Mouse (Mus musculus): Measurements from ENCODE around the gene Tcirg1. TPM values are rescaled to one million over a fixed set of nuclear protein-coding genes. Genes with fewer than 3 reads are reported as not detected.

Tcirg1 gene
- polyA plus RNA-seq, 1 experiment from 2014 or later, result 8.6 TPM

DNA sequence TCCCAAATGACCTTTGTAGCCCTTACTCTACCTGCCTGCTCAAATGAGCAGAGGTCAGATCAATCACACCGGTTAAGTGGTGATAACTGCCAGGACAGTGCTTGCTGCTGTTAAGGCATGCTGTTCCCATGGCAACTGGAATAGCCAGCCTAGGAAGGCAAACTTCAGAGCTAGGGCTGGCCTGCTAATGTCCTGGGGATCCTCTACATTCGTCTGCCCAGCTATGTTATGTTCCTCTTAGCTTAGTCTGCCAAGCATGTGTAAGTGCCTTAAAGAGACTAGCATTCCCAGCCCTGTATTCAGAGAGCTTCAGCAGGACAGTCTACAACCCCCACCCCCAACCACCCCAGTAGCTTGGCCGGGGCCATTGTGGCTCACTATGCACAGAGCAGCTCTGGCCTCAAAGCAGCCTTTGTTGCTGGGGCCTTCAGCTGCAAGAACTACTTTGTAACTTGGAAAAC is 11.7 kb downstream of the Tcirg1 start:
- 5% methylated on average over 3 of the region's 3 CpGs for WGBS
- Histone ChIP-seq H3K4me3 (ENCODE audit: low read depth, low read length) (no peak overlapping the region), H3K9ac (replicated peaks; ENCODE audit: low read depth, low read length) (no peak overlapping the region), H3K9me3 (ENCODE audit: control insufficient read depth, low read length) (no peaks in the 10 kb centered on the region), H3K27me3 (ENCODE audit: control insufficient read depth, insufficient read depth, low read length) (no peaks in the 10 kb centered on the region), H3K4me1 (ENCODE audit: control insufficient read depth, insufficient read depth, low read length) (peaks cover 5% of the 10 kb centered on the region; the same call in 1 of the 2 replicates), H3K27ac (ENCODE audit: low read depth, low read length) (peak overlapping the region; percentile 71), H3K36me3 (ENCODE audit: control insufficient read depth, insufficient read depth, low read length) (peaks cover 37% of the 10 kb centered on the region), H3K4me2 (ENCODE audit: low read depth, low read length) (no peak overlapping the region)
- ATAC-seq (ENCODE audit: low read depth), result peak; percentile 81

DNA sequence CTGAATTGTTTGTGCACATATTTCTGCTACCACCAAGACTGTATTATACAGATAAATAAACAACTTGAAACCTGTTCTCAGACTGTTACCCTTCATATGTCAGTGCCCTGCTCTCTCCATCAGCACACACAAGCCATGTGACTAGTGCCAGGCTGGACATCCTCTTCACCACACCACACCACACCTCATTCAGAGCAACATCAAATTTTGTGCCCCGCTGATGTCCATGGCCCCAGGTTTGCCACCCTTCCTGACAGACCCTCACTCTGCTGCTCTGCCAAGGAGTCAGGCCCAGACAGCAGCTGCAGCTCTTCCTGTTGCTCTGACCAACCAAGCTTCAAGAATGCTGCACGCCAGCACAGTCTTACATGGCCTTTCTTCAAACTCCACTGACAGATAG is 12.6 kb downstream of the Tcirg1 start:
- Histone ChIP-seq H3K9me3 (ENCODE audit: control insufficient read depth, low read length) (no peaks in the 10 kb centered on the region), H3K27ac (ENCODE audit: low read depth, low read length) (no peak overlapping the region), H3K4me2 (ENCODE audit: low read depth, low read length) (no peak overlapping the region), H3K36me3 (ENCODE audit: control insufficient read depth, insufficient read depth, low read length) (peaks cover 40% of the 10 kb centered on the region), H3K9ac (replicated peaks; ENCODE audit: low read depth, low read length) (no peak overlapping the region), H3K4me1 (ENCODE audit: control insufficient read depth, insufficient read depth, low read length) (peaks cover 5% of the 10 kb centered on the region; the same call in 1 of the 2 replicates), H3K27me3 (ENCODE audit: control insufficient read depth, insufficient read depth, low read length) (no peaks in the 10 kb centered on the region), H3K4me3 (ENCODE audit: low read depth, low read length) (no peak overlapping the region)
- 89% methylated on average over 2 of the region's 2 CpGs for WGBS
- ATAC-seq (ENCODE audit: low read depth), result no peak

DNA sequence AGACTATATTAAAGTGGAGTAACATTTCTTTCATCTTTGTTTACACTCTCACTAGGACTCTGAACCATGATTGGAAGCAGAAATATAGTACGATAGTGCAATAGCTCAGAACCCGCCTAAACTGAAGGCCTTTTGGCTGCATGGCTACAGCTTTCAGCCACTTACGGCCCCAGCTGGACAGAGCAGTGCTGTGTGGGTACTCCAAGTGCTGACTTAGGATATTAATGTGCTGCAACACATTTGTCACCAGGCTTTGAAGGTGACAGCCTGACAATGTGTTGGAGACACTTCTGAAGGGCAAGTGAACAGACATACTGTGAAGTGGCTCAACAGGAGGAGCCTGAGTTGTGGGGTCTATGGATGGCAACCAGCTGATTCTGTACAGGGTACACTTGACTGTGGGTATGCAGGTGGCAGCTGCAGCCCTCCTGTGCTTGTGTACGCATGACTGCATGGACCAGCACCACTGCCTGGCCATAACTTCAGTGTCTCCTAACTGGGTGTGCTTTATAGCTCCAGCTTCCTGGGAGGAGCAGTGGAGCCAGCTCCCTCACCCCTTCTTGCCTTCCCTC is 13.3 kb downstream of the Tcirg1 start:
- no peak overlapping the region for H3K27ac ChIP-seq (ENCODE audit: low read depth, low read length)
- 92% methylated on average over 4 of the region's 4 CpGs for WGBS
- no peak overlapping the region for H3K9ac ChIP-seq (replicated peaks; ENCODE audit: low read depth, low read length)
- no peaks in the 10 kb centered on the region for H3K27me3 ChIP-seq (ENCODE audit: control insufficient read depth, insufficient read depth, low read length)
- no peak for ATAC-seq (ENCODE audit: low read depth)
- H3K4me3 ChIP-seq (ENCODE audit: low read depth, low read length), result no peak overlapping the region
- peaks cover 45% of the 10 kb centered on the region for H3K36me3 ChIP-seq (ENCODE audit: control insufficient read depth, insufficient read depth, low read length)
- no peaks in the 10 kb centered on the region for H3K9me3 ChIP-seq (ENCODE audit: control insufficient read depth, low read length)
- H3K4me1 ChIP-seq (ENCODE audit: control insufficient read depth, insufficient read depth, low read length), result peaks cover 5% of the 10 kb centered on the region; the same call in 1 of the 2 replicates
- no peak overlapping the region for H3K4me2 ChIP-seq (ENCODE audit: low read depth, low read length)

GRCm38 (mm10) chr19:3890181-3890580 is 16.8 kb downstream of the Tcirg1 start:
- no peaks in the 10 kb centered on the region for H3K9me3 ChIP-seq (ENCODE audit: control insufficient read depth, low read length)
- no peaks in the 10 kb centered on the region for H3K4me1 ChIP-seq (ENCODE audit: control insufficient read depth, insufficient read depth, low read length)
- 90% methylated on average over 8 of the region's 8 CpGs for WGBS
- H3K9ac ChIP-seq (replicated peaks; ENCODE audit: low read depth, low read length), result no peak overlapping the region
- no peak for ATAC-seq (ENCODE audit: low read depth)
- H3K27me3 ChIP-seq (ENCODE audit: control insufficient read depth, insufficient read depth, low read length), result no peaks in the 10 kb centered on the region
- H3K4me2 ChIP-seq (ENCODE audit: low read depth, low read length), result no peak overlapping the region
- H3K27ac ChIP-seq (ENCODE audit: low read depth, low read length), result no peak overlapping the region
- peaks cover 40% of the 10 kb centered on the region for H3K36me3 ChIP-seq (ENCODE audit: control insufficient read depth, insufficient read depth, low read length)
- no peak overlapping the region for H3K4me3 ChIP-seq (ENCODE audit: low read depth, low read length)

GRCm38 (mm10) chr19:3889096-3889495 is 17.8 kb downstream of the Tcirg1 start:
- no peak overlapping the region for H3K4me2 ChIP-seq (ENCODE audit: low read depth, low read length)
- H3K36me3 ChIP-seq (ENCODE audit: control insufficient read depth, insufficient read depth, low read length), result peaks cover 35% of the 10 kb centered on the region
- no peaks in the 10 kb centered on the region for H3K9me3 ChIP-seq (ENCODE audit: control insufficient read depth, low read length)
- WGBS, result 93% methylated on average over 5 of the region's 5 CpGs
- no peak overlapping the region for H3K9ac ChIP-seq (replicated peaks; ENCODE audit: low read depth, low read length)
- no peak overlapping the region for H3K4me3 ChIP-seq (ENCODE audit: low read depth, low read length)
- ATAC-seq (ENCODE audit: low read depth), result no peak
- no peaks in the 10 kb centered on the region for H3K27me3 ChIP-seq (ENCODE audit: control insufficient read depth, insufficient read depth, low read length)
- no peaks in the 10 kb centered on the region for H3K4me1 ChIP-seq (ENCODE audit: control insufficient read depth, insufficient read depth, low read length)
- no peak overlapping the region for H3K27ac ChIP-seq (ENCODE audit: low read depth, low read length)

DNA sequence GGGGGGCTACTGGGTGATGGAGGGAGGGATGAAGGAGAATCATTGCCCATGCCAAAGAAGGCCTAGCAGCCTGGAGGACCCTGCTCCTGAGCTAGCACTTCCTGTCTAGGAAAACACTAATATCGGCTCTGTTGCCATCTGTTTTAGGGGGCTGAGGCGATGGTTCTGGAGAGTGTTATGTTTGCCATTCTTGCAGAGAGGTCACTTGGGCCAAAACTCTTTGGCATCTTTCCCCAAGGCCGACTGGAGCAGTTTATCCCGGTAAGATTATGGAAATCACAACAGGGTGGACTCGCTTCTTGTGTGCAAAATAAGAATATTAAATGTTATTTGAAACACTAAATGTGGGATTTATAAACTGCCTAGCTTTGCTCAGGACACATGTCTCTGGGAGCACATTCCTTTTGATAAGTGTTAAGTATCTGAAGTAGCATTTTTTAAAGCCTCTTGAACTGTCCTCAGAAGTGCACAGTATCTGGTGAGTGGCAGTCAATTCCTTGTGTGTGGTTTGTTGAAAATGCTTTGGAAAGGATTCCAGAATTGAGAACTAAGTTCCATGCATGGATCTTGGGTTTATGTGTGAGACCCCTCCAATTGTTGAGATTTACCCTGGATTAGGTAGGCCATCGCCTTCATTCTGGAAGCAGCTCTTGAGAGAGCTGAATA is 22.5 kb downstream of the Tcirg1 start:
- no peak overlapping the region for H3K9ac ChIP-seq (replicated peaks; ENCODE audit: low read depth, low read length)
- H3K27me3 ChIP-seq (ENCODE audit: control insufficient read depth, insufficient read depth, low read length), result no peaks in the 10 kb centered on the region
- 82% methylated on average over 6 of the region's 6 CpGs for WGBS
- H3K27ac ChIP-seq (ENCODE audit: low read depth, low read length), result no peak overlapping the region
- no peak overlapping the region for H3K4me2 ChIP-seq (ENCODE audit: low read depth, low read length)
- no peak for ATAC-seq (ENCODE audit: low read depth)
- no peaks in the 10 kb centered on the region for H3K9me3 ChIP-seq (ENCODE audit: control insufficient read depth, low read length)
- H3K36me3 ChIP-seq (ENCODE audit: control insufficient read depth, insufficient read depth, low read length), result peaks cover 5% of the 10 kb centered on the region; the same call in 1 of the 2 replicates
- no peaks in the 10 kb centered on the region for H3K4me1 ChIP-seq (ENCODE audit: control insufficient read depth, insufficient read depth, low read length)
- no peak overlapping the region for H3K4me3 ChIP-seq (ENCODE audit: low read depth, low read length)

GRCm38 (mm10) chr19:3882214-3882613 is 24.7 kb downstream of the Tcirg1 start:
- 77% methylated on average over 4 of the region's 4 CpGs for WGBS
- H3K36me3 ChIP-seq (ENCODE audit: control insufficient read depth, insufficient read depth, low read length), result no peaks in the 10 kb centered on the region; the same call in 1 of the 2 replicates

DNA sequence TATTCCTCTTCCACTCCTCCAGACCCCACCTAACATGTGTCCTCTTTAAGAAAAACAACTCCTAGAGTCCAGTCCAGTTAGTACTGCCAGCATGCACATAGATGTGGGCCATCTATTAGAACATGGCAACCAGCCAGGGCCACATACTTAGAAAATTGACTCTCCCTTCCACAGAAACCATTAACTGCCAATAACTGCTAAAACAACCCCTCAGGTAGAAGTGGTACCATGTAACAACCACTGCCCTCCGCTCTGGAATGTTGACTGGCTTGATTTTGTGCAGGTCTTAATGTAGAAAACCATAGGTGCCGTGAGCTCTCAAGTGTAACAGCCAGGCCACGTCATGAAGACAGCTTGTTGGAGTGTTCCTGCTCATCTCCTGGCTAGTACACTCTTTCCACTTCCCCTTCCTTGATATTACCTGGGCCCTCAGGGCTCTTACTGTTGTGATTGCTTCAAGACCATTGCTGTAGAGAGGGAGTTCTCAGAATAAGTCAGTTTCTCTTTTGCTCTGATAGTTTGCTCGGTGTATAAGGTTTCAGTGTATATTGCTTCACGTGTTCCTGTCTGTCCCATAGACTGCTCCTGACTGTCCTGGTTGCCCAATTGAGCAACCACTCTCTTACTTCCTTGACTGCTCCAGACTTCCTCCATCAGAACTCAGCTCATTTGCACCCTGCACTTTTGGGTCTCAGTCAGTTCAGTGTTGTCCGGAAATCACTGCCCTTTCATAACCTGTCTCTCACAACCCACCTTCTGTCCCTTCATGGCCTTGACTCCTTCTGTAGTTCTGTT is 26.7 kb downstream of the Tcirg1 start:
- Histone ChIP-seq H3K27ac (ENCODE audit: low read depth, low read length) (no peak overlapping the region), H3K9ac (replicated peaks; ENCODE audit: low read depth, low read length) (no peak overlapping the region), H3K9me3 (ENCODE audit: control insufficient read depth, low read length) (no peaks in the 10 kb centered on the region), H3K36me3 (ENCODE audit: control insufficient read depth, insufficient read depth, low read length) (no peaks in the 10 kb centered on the region), H3K4me2 (ENCODE audit: low read depth, low read length) (no peak overlapping the region), H3K27me3 (ENCODE audit: control insufficient read depth, insufficient read depth, low read length) (no peaks in the 10 kb centered on the region), H3K4me3 (ENCODE audit: low read depth, low read length) (no peak overlapping the region), H3K4me1 (ENCODE audit: control insufficient read depth, insufficient read depth, low read length) (no peaks in the 10 kb centered on the region)
- 90% methylated on average over 6 of the region's 6 CpGs for WGBS
- ATAC-seq (ENCODE audit: low read depth), result no peak

More at GRCm38 (mm10) chr19:3882214-3882613, 24.7 kb downstream of the Tcirg1 start:
- Histone ChIP-seq H3K4me2 (ENCODE audit: low read depth, low read length) (no peak overlapping the region), H3K4me3 (ENCODE audit: low read depth, low read length) (no peak overlapping the region), H3K4me1 (ENCODE audit: control insufficient read depth, insufficient read depth, low read length) (no peaks in the 10 kb centered on the region), H3K9ac (replicated peaks; ENCODE audit: low read depth, low read length) (no peak overlapping the region), H3K27ac (ENCODE audit: low read depth, low read length) (no peak overlapping the region), H3K9me3 (ENCODE audit: control insufficient read depth, low read length) (no peaks in the 10 kb centered on the region), H3K27me3 (ENCODE audit: control insufficient read depth, insufficient read depth, low read length) (no peaks in the 10 kb centered on the region)
- ATAC-seq (ENCODE audit: low read depth), result no peak

- Histone ChIP-seq H3K4me1 (ENCODE audit: control insufficient read depth, insufficient read depth, low read length) (0 out of 2 replicates have a peak, but pooled peaks cover 3% of the 10 kb centered on the region), H3K9ac (replicated peaks; ENCODE audit: low read depth, low read length) (no peak overlapping the region), H3K4me2 (ENCODE audit: low read depth, low read length) (no peak overlapping the region), H3K9me3 (ENCODE audit: control insufficient read depth, low read length) (no peaks in the 10 kb centered on the region), H3K27ac (ENCODE audit: low read depth, low read length) (no peak overlapping the region), H3K36me3 (ENCODE audit: control insufficient read depth, insufficient read depth, low read length) (no peaks in the 10 kb centered on the region), H3K27me3 (ENCODE audit: control insufficient read depth, insufficient read depth, low read length) (no peaks in the 10 kb centered on the region), H3K4me3 (ENCODE audit: low read depth, low read length) (no peak overlapping the region)
- WGBS, result 87% methylated on average over 7 of the region's 7 CpGs
- no peak for ATAC-seq (ENCODE audit: low read depth)
Observed at GRCm38 (mm10) chr19:3875045-3875444, 31.9 kb downstream of the Tcirg1 start.
